Mouse (Mus musculus): ENCODE data around the gene 4921524J17Rik.

GRCm38 (mm10) chr8:85441564-85441963, 8.9 kb upstream of the 4921524J17Rik start:
- TF ChIP-seq CTCF (IDR thresholded peaks at IDR 0.05; ENCODE audit: low read depth) (no peak), EP300 (optimal IDR thresholded peaks at IDR 0.05) (no peak)
